Mouse (Mus musculus): ENCODE results near the gene Ldhal6b. TPM values are rescaled to one million over a fixed set of nuclear protein-coding genes. Genes with fewer than 3 reads are reported as not detected.

The Ldhal6b gene
- total and polyA plus RNA-seq, 3 experiments: 0.31 TPM; not detected in 2

- no peaks in the 10 kb centered on the region; a peak in 1 of 4 replicates for H3K36me3 ChIP-seq (ENCODE audit: control insufficient read depth in 1 of 2, insufficient read depth in 2 of 2, low read length in 2 of 2)
- TF ChIP-seq ZC3H11A (IDR thresholded peaks at IDR 0.05; ENCODE audit: low read depth, low read length): peak; percentile 83
- no peak for TF ChIP-seq USF2 (IDR thresholded peaks at IDR 0.05; ENCODE audit: borderline replicate concordance in 1 of 2, insufficient read depth in 1 of 2, low read depth in 1 of 2, low read length in 2 of 2)
- TF ChIP-seq RAD21 (IDR thresholded peaks at IDR 0.05; ENCODE audit: low read depth, low read length): peak; percentile 90
- TF ChIP-seq ZNF384 (IDR thresholded peaks at IDR 0.05; ENCODE audit: low read depth, low read length): no peak
- TF ChIP-seq EP300 (IDR thresholded peaks at IDR 0.05; ENCODE audit: low read depth in 1 of 2, low read length in 2 of 2): 0 out of 4 replicates have a peak, but pooled peaks of 1 of the 2 experiments have one; percentile 7
- no peak for TF ChIP-seq ETS1 (IDR thresholded peaks at IDR 0.05; ENCODE audit: low read depth, low read length)
- TF ChIP-seq MAZ (IDR thresholded peaks at IDR 0.05; ENCODE audit: low read depth, low read length): peak; percentile 28; the same call in 1 of the 2 replicates
- TF ChIP-seq MYC (IDR thresholded peaks at IDR 0.05; ENCODE audit: low read depth, low read length): no peak
- TF ChIP-seq POLR2A (IDR thresholded peaks at IDR 0.05; ENCODE audit: control insufficient read depth in 1 of 2, insufficient read depth in 1 of 2, low read depth in 1 of 2, low read length in 2 of 2, poor library complexity in 1 of 2): no peak
- no peak for TF ChIP-seq NRF1 (IDR thresholded peaks at IDR 0.05; ENCODE audit: insufficient read depth, low read depth, low read length, poor library complexity, severe bottlenecking)
- TF ChIP-seq CHD2 (IDR thresholded peaks at IDR 0.05; ENCODE audit: low read length): no peak
- TF ChIP-seq MXI1 (IDR thresholded peaks at IDR 0.05; ENCODE audit: low read depth, low read length): no peak; the same call in 1 of the 2 replicates
- TF ChIP-seq MYB (IDR thresholded peaks at IDR 0.05; ENCODE audit: low read depth, low read length): no peak
- peak; percentile 42; the same call in 1 of the 2 replicates for TF ChIP-seq SIN3A (IDR thresholded peaks at IDR 0.05; ENCODE audit: low read length)
- TF ChIP-seq HCFC1 (IDR thresholded peaks at IDR 0.05; ENCODE audit: low read depth, low read length): 0 out of 2 replicates have a peak, but pooled peaks have one; percentile 34
- TF ChIP-seq ZMIZ1 (IDR thresholded peaks at IDR 0.05; ENCODE audit: low read depth, low read length): 0 out of 2 replicates have a peak, but pooled peaks have one; percentile 15
- TF ChIP-seq SMC3 (IDR thresholded peaks at IDR 0.05; ENCODE audit: low read depth, low read length): peak; percentile 89
- TF ChIP-seq POLR2AphosphoS2 (IDR thresholded peaks at IDR 0.05; ENCODE audit: low read length): no peak
- TF ChIP-seq GABPA (IDR thresholded peaks at IDR 0.05; ENCODE audit: low read depth, low read length): no peak
- TF ChIP-seq GATA1 (IDR thresholded peaks at IDR 0.05; ENCODE audit: low read depth, low read length): no peak
- TF ChIP-seq USF1 (IDR thresholded peaks at IDR 0.05; ENCODE audit: low read depth, low read length): no peak
- TF ChIP-seq UBTF (IDR thresholded peaks at IDR 0.05; ENCODE audit: borderline replicate concordance, insufficient read depth, low read depth, low read length): no peak
- no peak for TF ChIP-seq BHLHE40 (IDR thresholded peaks at IDR 0.05; ENCODE audit: borderline replicate concordance, low read depth, low read length)
- TF ChIP-seq ELF1 (IDR thresholded peaks at IDR 0.05; ENCODE audit: low read depth, low read length): peak; percentile 69
- no peak for TF ChIP-seq TAL1 (IDR thresholded peaks at IDR 0.05; ENCODE audit: low read length)
- TF ChIP-seq CTCF (IDR thresholded peaks at IDR 0.05 in 2 of 3, conservative IDR thresholded peaks at IDR 0.05 in 1 of 3; ENCODE audit: control insufficient read depth in 1 of 3, insufficient read depth in 1 of 3, low read depth in 2 of 3, low read length in 3 of 3, poor library complexity in 1 of 3, severe bottlenecking in 1 of 3): peak; percentile 94 to 98 (median 94)
- no peak for TF ChIP-seq ZKSCAN1 (IDR thresholded peaks at IDR 0.05; ENCODE audit: low read depth, low read length)
- no peak for TF ChIP-seq MAX (IDR thresholded peaks at IDR 0.05; ENCODE audit: low read length)
- H3K4me1 ChIP-seq (ENCODE audit: control insufficient read depth in 1 of 2, insufficient read depth in 2 of 2, low read length in 2 of 2): peaks cover 0 to 4% of the 10 kb centered on the region in 2 experiments; a peak in 2 of 4 replicates
- no peaks in the 10 kb centered on the region for H3K9me3 ChIP-seq (replicated peaks; ENCODE audit: insufficient read depth, low read length)
- H3K27ac ChIP-seq (ENCODE audit: control insufficient read depth, low read depth, low read length): no peak overlapping the region
- peak overlapping the region; percentile 19 to 45; a peak in 3 of 4 replicates for H3K4me3 ChIP-seq (ENCODE audit: control insufficient read depth in 1 of 2, insufficient read depth in 1 of 2, low read depth in 2 of 2, low read length in 2 of 2)
- H3K79me2 ChIP-seq (ENCODE audit: control insufficient read depth, insufficient read depth, low read length, poor library complexity): no peaks in the 10 kb centered on the region
- H3K27me3 ChIP-seq (ENCODE audit: control insufficient read depth in 1 of 2, insufficient read depth in 2 of 2, low read length in 2 of 2): no peaks in the 10 kb centered on the region
- peak; percentile 91 for DNase-seq (ENCODE audit: low read depth, low spot score)
- 0 out of 2 replicates have a peak overlapping the region, but pooled peaks have one; percentile 26 for H3K9ac ChIP-seq (ENCODE audit: control insufficient read depth, low read depth, low read length, poor library complexity, severe bottlenecking)
Measured at GRCm38 (mm10) chr17:5397148-5398007, 21.2 kb downstream of the Ldhal6b start.

Data from MEL (cell line).